Mouse (Mus musculus) urinary bladder, adult 2 months (tissue): ENCODE data around the gene Calr. TPM values are rescaled to one million over a fixed set of nuclear protein-coding genes. Genes with fewer than 3 reads are reported as not detected.

ENCODE experiments used
- polyA plus RNA-seq: library from polyadenylated mRNA; depleted of rRNA; stranded (reverse); fragments of >200 nt; gene quantifications from 2 replicates; pipeline ENCODE4 v1.2.3, GENCODE M21; 2012; rRNA removed

The Calr gene
- polyA plus RNA-seq, 1 experiment = 362 TPM

Other genes starting within 250 kb of the Calr start
- gene Ier2, start 184.1 kb downstream of the Calr start, polyA plus RNA-seq = 14.7 and 23.3 TPM in 2 replicates
- gene Trmt1, start 160.6 kb downstream of the Calr start, polyA plus RNA-seq = 71.7 and 76.3 TPM in 2 replicates
- gene Nacc1, start 159.1 kb downstream of the Calr start, polyA plus RNA-seq = 39.5 and 49.4 TPM in 2 replicates
- 7.8 and 8.7 TPM in 2 replicates for gene Lyl1, start 145.5 kb downstream of the Calr start, polyA plus RNA-seq
- gene G430095P16Rik, start 123.9 kb downstream of the Calr start, polyA plus RNA-seq = 1.0 and 1.2 TPM in 2 replicates
- 21.7 and 77.0 TPM in 2 replicates for gene Nfix, start 46.6 kb downstream of the Calr start, polyA plus RNA-seq
- gene Dand5, start 24.1 kb downstream of the Calr start, polyA plus RNA-seq = 4.7 and 4.8 TPM in 2 replicates
- gene Gadd45gip1, start 15.4 kb downstream of the Calr start, polyA plus RNA-seq = 22.0 and 22.2 TPM in 2 replicates
- gene Rad23a, start 6.3 kb downstream of the Calr start, polyA plus RNA-seq = 63.3 and 69.9 TPM in 2 replicates
- gene Farsa, start 10.1 kb upstream of the Calr start, polyA plus RNA-seq = 39.2 and 51.4 TPM in 2 replicates
- 2.8 and 3.2 TPM in 2 replicates for gene Syce2, start 25.2 kb upstream of the Calr start, polyA plus RNA-seq
- gene Gcdh, start 47.0 kb upstream of the Calr start, polyA plus RNA-seq = 31.4 and 33.1 TPM in 2 replicates
- gene Klf1, start 55.0 kb upstream of the Calr start, polyA plus RNA-seq = 0.15 TPM in 2 replicates
- 18.4 and 20.4 TPM in 2 replicates for gene Dnase2a, start 61.6 kb upstream of the Calr start, polyA plus RNA-seq
- gene Mast1, start 90.4 kb upstream of the Calr start, polyA plus RNA-seq = 0.17 and 0.19 TPM in 2 replicates
- not detected in 2 replicates for gene Rtbdn, start 100.1 kb upstream of the Calr start, polyA plus RNA-seq
- gene Gm49661, start 122.5 kb upstream of the Calr start, polyA plus RNA-seq = not detected in 2 replicates
- 215 and 231 TPM in 2 replicates for gene Prdx2, start 122.7 kb upstream of the Calr start, polyA plus RNA-seq
- 49.4 and 49.5 TPM in 2 replicates for gene Rnaseh2a, start 122.8 kb upstream of the Calr start, polyA plus RNA-seq
- gene Junb, start 131.8 kb upstream of the Calr start, polyA plus RNA-seq = 97.4 and 121 TPM in 2 replicates
- gene Hook2, start 143.7 kb upstream of the Calr start, polyA plus RNA-seq = 26.9 and 28.5 TPM in 2 replicates
- gene Best2, start 167.6 kb upstream of the Calr start, polyA plus RNA-seq = 0.04 TPM in 1 of 2 replicates, not detected in the other
- 113 and 136 TPM in 2 replicates for gene Asna1, start 178.3 kb upstream of the Calr start, polyA plus RNA-seq
- gene Trir, start 179.9 kb upstream of the Calr start, polyA plus RNA-seq = 109 and 140 TPM in 2 replicates
- 50.0 and 53.0 TPM in 2 replicates for gene Tnpo2, start 190.0 kb upstream of the Calr start, polyA plus RNA-seq
- gene Fbxw9, start 213.1 kb upstream of the Calr start, polyA plus RNA-seq = 38.9 and 54.7 TPM in 2 replicates
- gene Gm5741, start 221.0 kb upstream of the Calr start, polyA plus RNA-seq = 0.43 and 1.2 TPM in 2 replicates
- gene Dhps, start 224.8 kb upstream of the Calr start, polyA plus RNA-seq = 41.0 and 47.1 TPM in 2 replicates
- gene Wdr83os, start 233.8 kb upstream of the Calr start, polyA plus RNA-seq = 95.6 and 103 TPM in 2 replicates
- 35.8 and 45.7 TPM in 2 replicates for gene Wdr83, start 234.4 kb upstream of the Calr start, polyA plus RNA-seq
- gene Man2b1, start 236.3 kb upstream of the Calr start, polyA plus RNA-seq = 72.9 and 74.8 TPM in 2 replicates